Mouse (Mus musculus) erythroblast, embryonic 14.5 days (primary cell): ENCODE results near the gene Ints7. TPM values are rescaled to one million over a fixed set of nuclear protein-coding genes. Genes with fewer than 3 reads are reported as not detected.

Experiments
- H3K27me3 ChIP-seq: 2 replicates; pipeline ENCODE4 v1.6.1; 2012; ENCODE audit warnings: inconsistent platforms; ENCODE audit not compliant: control insufficient read depth
- H3K36me3 ChIP-seq: 2 replicates; pipeline ENCODE4 v1.6.1; 2012; ENCODE audit warnings: mild to moderate bottlenecking, inconsistent platforms; ENCODE audit not compliant: control insufficient read depth
- H3K4me1 ChIP-seq: 2 replicates; pipeline ENCODE4 v1.6.1; 2012; ENCODE audit warnings: inconsistent platforms; ENCODE audit not compliant: control insufficient read depth
- H3K4me3 ChIP-seq: replicated peaks from 2 replicates; pipeline ENCODE3; 2012; ENCODE audit warnings: moderate library complexity, mild to moderate bottlenecking, inconsistent platforms
- H3K9me3 ChIP-seq: 2 replicates; pipeline ENCODE4 v1.6.1; 2012; ENCODE audit warnings: low read length, inconsistent platforms, mixed read lengths; ENCODE audit not compliant: control insufficient read depth
- GATA1 ChIP-seq: IDR thresholded peaks from 2 replicates; pipeline ENCODE4 v1.6.1; 2012; ENCODE audit warnings: low read length, inconsistent platforms, mixed read lengths
- TAL1 ChIP-seq: IDR thresholded peaks from 3 replicates; pipeline ENCODE4 v1.6.1; 2012; ENCODE audit warnings: low read length, inconsistent platforms, mixed read lengths
- polyA plus RNA-seq: library from polyadenylated mRNA; stranded (reverse); fragments of >175 nt; gene quantifications from 2 replicates; pipeline ENCODE4 v1.2.3, GENCODE M21; 2012

Ints7 gene
- polyA plus RNA-seq, 1 experiment, result 1.2 TPM

- TF ChIP-seq GATA1 (no peak), TAL1 (no peak)
Observed at GRCm38 (mm10) chr1:191662178-191662898, 86.9 kb downstream of the Ints7 start.

GRCm38 (mm10) chr1:191662899-191663500, 87.6 kb downstream of the Ints7 start:
- Histone ChIP-seq H3K9me3 (no peaks in the 10 kb centered on the region), H3K27me3 (no peaks in the 10 kb centered on the region), H3K4me3 (no peak overlapping the region), H3K36me3 (no peaks in the 10 kb centered on the region), H3K4me1 (no peaks in the 10 kb centered on the region)
- TF ChIP-seq TAL1, result no peak
- TF ChIP-seq GATA1, result no peak

More at GRCm38 (mm10) chr1:191662178-191662898, 86.9 kb downstream of the Ints7 start:
- no peaks in the 10 kb centered on the region for H3K9me3 ChIP-seq
- H3K4me3 ChIP-seq, result no peak overlapping the region
- no peaks in the 10 kb centered on the region for H3K36me3 ChIP-seq
- H3K27me3 ChIP-seq, result no peaks in the 10 kb centered on the region
- H3K4me1 ChIP-seq, result no peaks in the 10 kb centered on the region

GRCm38 (mm10) chr1:191663603-191664002, 88.2 kb downstream of the Ints7 start:
- Histone ChIP-seq H3K27me3 (no peaks in the 10 kb centered on the region), H3K9me3 (no peaks in the 10 kb centered on the region), H3K36me3 (no peaks in the 10 kb centered on the region), H3K4me3 (no peak overlapping the region), H3K4me1 (no peaks in the 10 kb centered on the region)
- no peak for TF ChIP-seq TAL1
- TF ChIP-seq GATA1, result no peak

GRCm38 (mm10) chr1:191666351-191666750, 90.9 kb downstream of the Ints7 start:
- Histone ChIP-seq H3K4me3 (no peak overlapping the region), H3K4me1 (no peaks in the 10 kb centered on the region), H3K36me3 (no peaks in the 10 kb centered on the region), H3K9me3 (no peaks in the 10 kb centered on the region), H3K27me3 (no peaks in the 10 kb centered on the region)
- no peak for TF ChIP-seq GATA1
- TF ChIP-seq TAL1, result no peak

GRCm38 (mm10) chr1:191668030-191668429, 92.6 kb downstream of the Ints7 start:
- TF ChIP-seq GATA1 (no peak), TAL1 (no peak)
- no peaks in the 10 kb centered on the region for H3K36me3 ChIP-seq
- no peaks in the 10 kb centered on the region for H3K9me3 ChIP-seq
- H3K27me3 ChIP-seq, result no peaks in the 10 kb centered on the region
- H3K4me1 ChIP-seq, result no peaks in the 10 kb centered on the region
- no peak overlapping the region for H3K4me3 ChIP-seq

Other genes with a start within 250 kb of the Ints7 start
- 0.50 and 0.92 TPM in 2 replicates for gene Tmem206, start 249.7 kb upstream of the Ints7 start, polyA plus RNA-seq
- gene Ppp2r5a, start 172.4 kb upstream of the Ints7 start, polyA plus RNA-seq, result 5.6 and 5.9 TPM in 2 replicates
- gene Dtl, start 92 bp upstream of the Ints7 start, polyA plus RNA-seq, result 0.92 and 1.0 TPM in 2 replicates
- gene Lpgat1, start 142.2 kb downstream of the Ints7 start, polyA plus RNA-seq, result 0.01 TPM in 1 of 2 replicates, not detected in the other
- 0.68 and 0.97 TPM in 2 replicates for gene Nek2, start 245.8 kb downstream of the Ints7 start, polyA plus RNA-seq